Mouse (Mus musculus): ENCODE results near the gene Dera.

- TF ChIP-seq CTCF (IDR thresholded peaks at IDR 0.05; ENCODE audit: low read depth, low read length) (no peak), GATA2 (IDR thresholded peaks at IDR 0.05; ENCODE audit: borderline replicate concordance, low read depth, low read length) (no peak), GATA1 (IDR thresholded peaks at IDR 0.05; ENCODE audit: borderline replicate concordance, low read length) (no peak)
Observed at GRCm38 (mm10) chr6:137754056-137754856, at the start of gene Dera.
